Mouse (Mus musculus) heart, postnatal 0 days (tissue): ENCODE measurements around the gene Stpg2.
"Not testable (repeated sequence)": the region's sequence is repeated elsewhere in the genome, so short reads cannot be mapped to it uniquely, and the experiment has no call there.

Source experiments
- CTCF ChIP-seq: IDR thresholded peaks from 2 replicates; pipeline ENCODE4 v1.5.1; 2016; ENCODE audit warnings: antibody characterized with exemption, control low read depth, low read depth
- EP300 ChIP-seq: IDR thresholded peaks from 2 replicates; pipeline ENCODE4 v1.6.1; 2016; ENCODE audit warnings: antibody characterized with exemption, low read depth

- not testable (repeated sequence) for TF ChIP-seq CTCF, EP300
Measured at GRCm38 (mm10) chr3:139608267-139608666, 402.8 kb downstream of the Stpg2 start.
